Mouse (Mus musculus) erythroblast, embryonic 14.5 days (primary cell): ENCODE measurements around the gene Cetn3. TPM values are rescaled to one million over a fixed set of nuclear protein-coding genes. Genes with fewer than 3 reads are reported as not detected.

Source experiments
- H3K27me3 ChIP-seq: 2 replicates; pipeline ENCODE4 v1.6.1; 2012; ENCODE audit warnings: inconsistent platforms; ENCODE audit not compliant: control insufficient read depth
- H3K36me3 ChIP-seq: 2 replicates; pipeline ENCODE4 v1.6.1; 2012; ENCODE audit warnings: mild to moderate bottlenecking, inconsistent platforms; ENCODE audit not compliant: control insufficient read depth
- H3K4me1 ChIP-seq: 2 replicates; pipeline ENCODE4 v1.6.1; 2012; ENCODE audit warnings: inconsistent platforms; ENCODE audit not compliant: control insufficient read depth
- H3K4me3 ChIP-seq: replicated peaks from 2 replicates; pipeline ENCODE3; 2012; ENCODE audit warnings: moderate library complexity, mild to moderate bottlenecking, inconsistent platforms
- H3K9me3 ChIP-seq: 2 replicates; pipeline ENCODE4 v1.6.1; 2012; ENCODE audit warnings: low read length, inconsistent platforms, mixed read lengths; ENCODE audit not compliant: control insufficient read depth
- GATA1 ChIP-seq: IDR thresholded peaks from 2 replicates; pipeline ENCODE4 v1.6.1; 2012; ENCODE audit warnings: low read length, inconsistent platforms, mixed read lengths
- TAL1 ChIP-seq: IDR thresholded peaks from 3 replicates; pipeline ENCODE4 v1.6.1; 2012; ENCODE audit warnings: low read length, inconsistent platforms, mixed read lengths
- polyA plus RNA-seq: library from polyadenylated mRNA; stranded (reverse); fragments of >175 nt; gene quantifications from 2 replicates; pipeline ENCODE4 v1.2.3, GENCODE M21; 2012

Cetn3 gene
- polyA plus RNA-seq, 1 experiment = 1.0 TPM

DNA sequence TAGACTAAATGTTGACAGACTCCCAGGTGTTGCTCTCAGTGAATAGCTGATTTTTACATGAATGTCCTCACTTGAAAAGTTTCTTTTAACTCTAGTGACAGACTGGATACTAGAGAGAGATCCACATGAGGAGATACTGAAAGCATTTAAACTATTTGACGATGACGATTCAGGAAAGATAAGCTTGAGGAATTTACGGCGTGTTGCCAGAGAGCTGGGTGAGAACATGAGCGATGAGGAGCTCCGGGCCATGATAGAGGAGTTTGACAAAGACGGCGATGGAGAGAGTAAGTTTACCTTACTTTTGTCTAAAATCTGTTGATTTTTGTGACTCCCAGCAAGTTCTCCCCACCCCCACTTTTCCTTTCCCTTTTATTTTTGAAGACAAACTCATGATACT, 9.0 kb downstream of the Cetn3 start:
- peaks cover 2% of the 10 kb centered on the region for H3K4me1 ChIP-seq
- H3K9me3 ChIP-seq = no peaks in the 10 kb centered on the region
- no peaks in the 10 kb centered on the region for H3K27me3 ChIP-seq
- TF ChIP-seq TAL1 (no peak), GATA1 (no peak)
- peaks cover 61% of the 10 kb centered on the region for H3K36me3 ChIP-seq
- no peak overlapping the region for H3K4me3 ChIP-seq

DNA sequence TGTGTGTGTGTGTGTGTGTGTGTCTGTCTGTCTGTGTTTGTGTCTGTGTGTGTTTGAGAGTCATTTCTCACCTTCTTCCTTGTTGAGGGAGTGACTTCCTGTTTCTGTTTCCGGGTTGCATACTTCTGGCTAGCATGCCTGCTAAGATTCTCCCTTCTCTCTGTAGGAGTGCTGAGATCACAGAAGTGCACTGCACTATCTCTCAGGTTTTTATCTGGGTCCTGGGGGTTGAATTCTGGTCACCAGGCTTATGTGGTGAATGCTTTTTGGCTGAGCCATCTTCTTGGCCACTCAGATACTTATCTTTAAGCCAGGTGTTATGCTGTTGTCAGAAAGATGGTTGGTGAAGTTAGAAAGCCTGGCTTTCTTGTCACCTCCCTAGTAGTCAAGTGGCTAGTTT, 11.0 kb downstream of the Cetn3 start:
- Histone ChIP-seq H3K4me1 (peaks cover 2% of the 10 kb centered on the region), H3K27me3 (no peaks in the 10 kb centered on the region), H3K9me3 (no peaks in the 10 kb centered on the region), H3K36me3 (peaks cover 45% of the 10 kb centered on the region), H3K4me3 (no peak overlapping the region)
- TF ChIP-seq TAL1 = no peak
- TF ChIP-seq GATA1 = no peak

DNA sequence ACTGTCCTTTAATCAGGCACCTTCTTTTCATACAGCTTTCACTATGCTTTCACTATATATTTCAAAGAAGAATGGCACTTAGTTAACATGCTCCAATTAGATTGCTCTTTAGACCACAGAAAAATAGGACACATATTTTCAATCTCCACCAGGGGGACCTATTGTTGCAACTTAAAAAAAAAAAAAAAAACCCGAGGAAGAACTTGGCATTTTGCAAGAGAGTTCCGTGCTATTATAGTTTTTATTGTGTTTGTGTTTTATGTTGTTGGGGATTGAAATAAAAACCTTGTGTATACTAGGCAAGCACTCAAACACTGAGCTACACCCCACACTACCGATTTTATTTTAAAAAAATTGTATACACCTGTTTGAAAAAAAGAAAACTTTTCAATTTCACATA, 18.2 kb downstream of the Cetn3 start:
- no peaks in the 10 kb centered on the region for H3K27me3 ChIP-seq
- TF ChIP-seq TAL1 (no peak), GATA1 (no peak)
- H3K4me3 ChIP-seq = no peak overlapping the region
- H3K4me1 ChIP-seq = no peaks in the 10 kb centered on the region; the same call in 1 of the 2 replicates
- no peaks in the 10 kb centered on the region for H3K9me3 ChIP-seq
- peaks cover 7% of the 10 kb centered on the region for H3K36me3 ChIP-seq

- no peak for TF ChIP-seq TAL1
- no peak for TF ChIP-seq GATA1
- H3K4me3 ChIP-seq = no peak overlapping the region
- no peaks in the 10 kb centered on the region for H3K27me3 ChIP-seq
- peaks cover 4% of the 10 kb centered on the region for H3K36me3 ChIP-seq
- peaks cover 9% of the 10 kb centered on the region for H3K4me1 ChIP-seq
- H3K9me3 ChIP-seq = no peaks in the 10 kb centered on the region
Observed at GRCm38 (mm10) chr13:81803713-81804112, 20.8 kb downstream of the Cetn3 start.

GRCm38 (mm10) chr13:81822750-81823149, 39.9 kb downstream of the Cetn3 start:
- H3K4me1 ChIP-seq = no peaks in the 10 kb centered on the region
- no peak overlapping the region for H3K4me3 ChIP-seq
- H3K36me3 ChIP-seq = no peaks in the 10 kb centered on the region
- no peaks in the 10 kb centered on the region for H3K27me3 ChIP-seq
- no peaks in the 10 kb centered on the region for H3K9me3 ChIP-seq
- TF ChIP-seq GATA1 (no peak), TAL1 (no peak)

DNA sequence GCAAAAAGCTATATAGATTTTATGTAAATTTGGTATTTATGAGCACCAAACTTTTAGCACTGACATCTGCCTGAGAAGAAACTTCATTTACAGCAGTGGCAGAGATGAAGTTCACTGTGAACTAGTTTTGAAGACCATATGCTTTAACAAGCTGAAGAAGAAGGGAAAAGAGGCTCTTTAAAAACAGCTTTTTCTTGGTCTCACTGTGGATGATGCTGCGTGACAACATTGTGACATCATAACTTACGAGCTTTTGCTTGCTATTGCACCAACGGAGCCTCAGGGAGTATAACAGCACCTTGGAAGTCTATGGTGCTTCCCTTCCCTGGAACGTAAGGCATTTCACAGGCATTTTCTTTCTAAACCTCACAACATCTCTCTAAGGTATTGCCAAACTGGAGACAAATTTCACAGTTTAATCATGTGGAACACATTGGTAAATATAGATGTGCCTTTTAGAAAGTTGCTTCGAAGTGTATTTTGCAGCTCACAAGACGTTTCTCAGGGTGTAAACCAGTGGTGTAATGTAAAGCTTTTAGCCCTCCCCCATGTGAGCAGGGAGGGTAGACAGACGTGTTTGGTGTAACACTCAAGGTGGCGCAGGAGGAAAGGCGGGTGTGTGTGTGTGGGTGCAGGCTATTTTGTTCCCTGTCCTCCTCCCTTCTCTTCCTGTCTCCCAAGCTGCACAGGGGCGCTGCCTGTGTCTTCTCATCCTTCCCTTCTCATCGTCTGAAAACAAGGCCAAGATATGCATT, 41.9 kb downstream of the Cetn3 start:
- Histone ChIP-seq H3K9me3 (no peaks in the 10 kb centered on the region), H3K4me3 (no peak overlapping the region), H3K27me3 (no peaks in the 10 kb centered on the region), H3K36me3 (no peaks in the 10 kb centered on the region), H3K4me1 (no peaks in the 10 kb centered on the region)
- TF ChIP-seq GATA1 = no peak

DNA sequence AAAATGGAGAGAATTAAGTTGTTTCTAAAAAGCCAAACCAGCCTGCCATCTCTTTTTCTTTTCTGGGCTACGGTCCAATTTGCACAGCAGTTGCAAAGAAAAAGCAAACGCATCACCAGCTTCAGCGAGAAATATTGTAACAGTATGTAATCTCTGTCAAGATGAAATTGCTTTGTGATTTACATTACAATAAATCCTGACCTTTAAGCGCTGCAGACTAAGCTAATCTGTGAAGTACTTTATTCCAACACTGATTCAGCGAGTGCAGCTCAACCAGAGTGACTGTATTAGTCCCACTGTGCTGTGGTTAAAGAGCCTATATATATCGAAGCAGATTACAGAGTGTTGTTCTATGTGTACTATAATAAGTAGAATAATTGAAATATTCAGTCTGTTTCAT, 45.6 kb downstream of the Cetn3 start:
- H3K4me3 ChIP-seq = no peak overlapping the region
- no peaks in the 10 kb centered on the region for H3K9me3 ChIP-seq
- no peaks in the 10 kb centered on the region for H3K4me1 ChIP-seq
- no peak for TF ChIP-seq GATA1
- TF ChIP-seq TAL1 = no peak
- no peaks in the 10 kb centered on the region for H3K27me3 ChIP-seq
- no peaks in the 10 kb centered on the region for H3K36me3 ChIP-seq

GRCm38 (mm10) chr13:81831838-81832237, 49.0 kb downstream of the Cetn3 start:
- Histone ChIP-seq H3K27me3 (no peaks in the 10 kb centered on the region), H3K36me3 (no peaks in the 10 kb centered on the region), H3K4me3 (no peak overlapping the region), H3K4me1 (no peaks in the 10 kb centered on the region), H3K9me3 (no peaks in the 10 kb centered on the region)
- TF ChIP-seq TAL1 (no peak), GATA1 (no peak)

DNA sequence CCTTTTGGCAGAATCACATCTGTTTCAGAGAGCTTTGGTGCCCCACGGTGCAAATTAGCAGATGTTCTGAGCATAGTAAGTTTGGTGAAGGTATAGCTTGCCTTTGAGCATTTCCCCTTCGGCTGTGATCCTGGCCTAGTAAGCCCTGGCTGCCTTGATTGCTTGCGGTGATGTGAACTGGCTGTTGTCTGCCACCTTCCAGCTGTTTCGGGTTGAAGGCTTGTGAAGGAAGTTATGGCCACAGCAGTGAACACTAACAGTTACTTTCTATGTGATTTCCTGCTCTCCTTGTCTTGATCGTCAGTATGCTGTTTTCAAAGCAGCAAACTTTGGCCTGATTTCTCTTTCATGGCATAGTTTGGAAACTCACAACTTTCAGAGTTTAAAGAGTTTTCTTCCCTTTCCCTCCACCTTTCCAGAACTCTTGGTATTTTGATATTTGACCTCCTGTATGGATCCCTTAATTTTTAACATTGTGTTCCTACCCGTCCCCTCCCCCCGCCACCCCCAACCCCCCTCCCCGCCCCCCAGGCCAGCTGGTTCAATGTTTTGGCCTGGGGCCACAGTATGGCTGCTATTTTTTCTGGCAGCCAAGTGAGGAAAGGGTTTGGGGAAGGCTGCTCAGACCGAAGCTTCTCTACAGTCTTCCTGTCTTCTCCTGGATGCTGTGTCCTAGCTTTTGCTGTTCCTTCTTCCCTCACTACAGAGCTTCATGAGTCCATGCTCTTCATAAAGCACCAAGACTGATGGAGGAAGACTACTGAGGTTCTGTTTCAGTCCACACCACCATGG, 53.7 kb downstream of the Cetn3 start:
- Histone ChIP-seq H3K9me3 (no peaks in the 10 kb centered on the region), H3K4me1 (no peaks in the 10 kb centered on the region), H3K27me3 (no peaks in the 10 kb centered on the region), H3K4me3 (no peak overlapping the region), H3K36me3 (no peaks in the 10 kb centered on the region)
- TF ChIP-seq GATA1 (no peak), TAL1 (no peak)

DNA sequence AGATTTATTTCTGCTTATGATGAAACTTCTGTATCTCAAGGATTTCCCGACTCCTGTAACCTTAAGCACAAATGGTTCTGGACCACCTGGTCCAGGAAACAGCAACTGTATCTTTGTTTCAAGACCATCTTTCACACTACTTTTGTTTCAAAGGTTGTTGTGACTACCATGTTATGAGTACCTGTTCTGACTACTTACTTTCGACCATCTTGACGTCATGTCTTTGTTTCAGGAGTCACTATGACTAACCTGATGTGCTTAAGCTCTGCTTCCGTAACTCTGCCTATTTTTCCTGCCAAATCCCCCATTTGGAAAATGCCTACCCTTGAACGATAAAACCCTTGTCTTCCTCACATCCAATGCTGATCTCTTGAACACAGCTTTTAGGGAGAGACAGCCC, 55.1 kb downstream of the Cetn3 start:
- no peaks in the 10 kb centered on the region for H3K9me3 ChIP-seq
- no peaks in the 10 kb centered on the region for H3K4me1 ChIP-seq
- no peak overlapping the region for H3K4me3 ChIP-seq
- H3K36me3 ChIP-seq = no peaks in the 10 kb centered on the region
- H3K27me3 ChIP-seq = no peaks in the 10 kb centered on the region
- TF ChIP-seq TAL1 = no peak
- TF ChIP-seq GATA1 = no peak
